Mouse (Mus musculus) liver, embryonic 16.5 days (tissue): ENCODE results near the gene Tap1. TPM values are rescaled to one million over a fixed set of nuclear protein-coding genes. Genes with fewer than 3 reads are reported as not detected.

Experiments used
- ATAC-seq: fragments of 200-750 bp; cut with Nextera tagmentation; 2 replicates; pipeline ENCODE4 v1.8.0; 2017; ENCODE audit warnings: low read depth, mild to moderate bottlenecking, moderate number of reproducible peaks, moderate library complexity
- H3K27ac ChIP-seq: fragments of 300-500 bp; sonication (generic); 2 replicates; pipeline ENCODE4 v1.5.1; 2014; ENCODE audit warnings: mild to moderate bottlenecking, low read length
- H3K27me3 ChIP-seq: fragments of 300-500 bp; sonication (generic); 2 replicates; pipeline ENCODE4 v1.6.1; 2014; ENCODE audit warnings: low read depth, low read length, mixed read lengths; ENCODE audit not compliant: control insufficient read depth, insufficient read depth
- H3K36me3 ChIP-seq: fragments of 300-500 bp; sonication (generic); 2 replicates; pipeline ENCODE4 v1.6.1; 2014; ENCODE audit warnings: mild to moderate bottlenecking; ENCODE audit not compliant: control insufficient read depth, insufficient read depth
- H3K4me1 ChIP-seq: fragments of 300-500 bp; sonication (generic); 2 replicates; pipeline ENCODE4 v1.6.1; 2014; ENCODE audit warnings: low read depth, low read length, mixed read lengths; ENCODE audit not compliant: control insufficient read depth
- H3K4me2 ChIP-seq: fragments of 300-500 bp; sonication (generic); 2 replicates; pipeline ENCODE4 v1.6.1; 2014; ENCODE audit warnings: low read depth, low read length, mixed read lengths
- H3K4me3 ChIP-seq: fragments of 300-500 bp; sonication (generic); 2 replicates; pipeline ENCODE4 v1.5.1; 2014; ENCODE audit warnings: low read depth, mild to moderate bottlenecking, low read length
- H3K9ac ChIP-seq: fragments of 300-500 bp; sonication (generic); 2 replicates; pipeline ENCODE4 v1.6.1; 2014; ENCODE audit warnings: low read depth, low read length
- H3K9me3 ChIP-seq: fragments of 300-500 bp; sonication (generic); replicated peaks from 2 replicates; pipeline ENCODE4 v1.6.1; 2016; ENCODE audit warnings: low read length; ENCODE audit not compliant: control insufficient read depth
- WGBS: fragments of 180-500 bp; shearing (Covaris S2); extraction: QIAGEN DNeasy Blood & Tissue Kit; methylation state at CpG from one replicate; pipeline ENCODE4 v1.1.7; 2014; ENCODE audit not compliant: insufficient replicate concordance; 5-methylcytosine and 5-hydroxymethylcytosine counted together
- polyA plus RNA-seq: library from polyadenylated mRNA; unstranded; fragments of >200 nt; fragmentation: Nextera tagmentation; extraction: Ambion mirVana; gene quantifications from 2 replicates; pipeline ENCODE4 v1.2.1, GENCODE M21; 2015

Tap1 gene
- polyA plus RNA-seq: 3.8 and 4.2 TPM in 2 replicates

GRCm38 (mm10) chr17:34187261-34187916 lies at the start of gene Tap1, which contains the start of gene Psmb9:
Gene Tap1 (plus strand): TSS chr17:34187553.
Gene Psmb9 (minus strand): TSS chr17:34187764.
- ATAC-seq: peak; percentile 92
- WGBS: 0% methylated on average over 46 of the region's 46 CpGs

GRCm38 (mm10) chr17:34137601-34138000 lies 49.8 kb upstream of the Tap1 start:
- peaks cover 19% of the 10 kb centered on the region for H3K27me3 ChIP-seq
- ATAC-seq: no peak

More at GRCm38 (mm10) chr17:34187261-34187916, at the start of gene Tap1, which contains the start of gene Psmb9:
- Histone ChIP-seq H3K27ac (peak within 1 kb of the TSS; percentile 39), H3K4me2 (peak within 1 kb of the TSS; percentile 95), H3K4me3 (peak within 1 kb of the TSS; percentile 70), H3K36me3 (no peaks in the 10 kb centered on the region), H3K9me3 (no peaks in the 10 kb centered on the region), H3K4me1 (peaks cover 16% of the 10 kb centered on the region), H3K27me3 (peaks cover 8% of the 10 kb centered on the region), H3K9ac (peak within 1 kb of the TSS; percentile 68)

GRCm38 (mm10) chr17:34138655-34139054 lies 48.7 kb upstream of the Tap1 start:
- no peak for ATAC-seq
- no peak overlapping the region for H3K9ac ChIP-seq
- H3K9me3 ChIP-seq: no peaks in the 10 kb centered on the region
- no peak overlapping the region for H3K4me2 ChIP-seq
- H3K4me1 ChIP-seq: peaks cover 7% of the 10 kb centered on the region
- no peak overlapping the region for H3K4me3 ChIP-seq
- no peaks in the 10 kb centered on the region for H3K36me3 ChIP-seq
- H3K27ac ChIP-seq: no peak overlapping the region
- 77% methylated on average over 7 of the region's 7 CpGs for WGBS
- peaks cover 19% of the 10 kb centered on the region for H3K27me3 ChIP-seq

More at GRCm38 (mm10) chr17:34137601-34138000, 49.8 kb upstream of the Tap1 start:
- no peak overlapping the region for H3K4me3 ChIP-seq
- H3K9me3 ChIP-seq: no peaks in the 10 kb centered on the region
- WGBS: 66% methylated on average over 7 of the region's 7 CpGs
- H3K4me1 ChIP-seq: peaks cover 7% of the 10 kb centered on the region
- H3K27ac ChIP-seq: no peak overlapping the region
- no peak overlapping the region for H3K9ac ChIP-seq
- no peak overlapping the region for H3K4me2 ChIP-seq
- H3K36me3 ChIP-seq: no peaks in the 10 kb centered on the region

- peaks cover 19% of the 10 kb centered on the region for H3K27me3 ChIP-seq
- no peaks in the 10 kb centered on the region for H3K9me3 ChIP-seq
- no peaks in the 10 kb centered on the region for H3K36me3 ChIP-seq
- no peak overlapping the region for H3K27ac ChIP-seq
- no peak for ATAC-seq
- H3K4me1 ChIP-seq: peaks cover 7% of the 10 kb centered on the region
- peak overlapping the region; percentile 25; the same call in 1 of the 2 replicates for H3K4me3 ChIP-seq
- WGBS: 12% methylated on average over 16 of the region's 16 CpGs
- 0 out of 2 replicates have a peak overlapping the region, but pooled peaks have one; percentile 22 for H3K9ac ChIP-seq
- peak overlapping the region; percentile 53 for H3K4me2 ChIP-seq
Measured at GRCm38 (mm10) chr17:34139416-34139815, 47.9 kb upstream of the Tap1 start.

GRCm38 (mm10) chr17:34140240-34140639 lies 47.1 kb upstream of the Tap1 start:
- H3K27ac ChIP-seq: no peak overlapping the region
- peaks cover 7% of the 10 kb centered on the region for H3K4me1 ChIP-seq
- H3K36me3 ChIP-seq: no peaks in the 10 kb centered on the region
- peaks cover 19% of the 10 kb centered on the region for H3K27me3 ChIP-seq
- no peak overlapping the region for H3K9ac ChIP-seq
- ATAC-seq: no peak
- H3K4me3 ChIP-seq: no peak overlapping the region
- 7% methylated on average over 5 of the region's 5 CpGs for WGBS
- peak overlapping the region; percentile 53; the same call in 1 of the 2 replicates for H3K4me2 ChIP-seq
- no peaks in the 10 kb centered on the region for H3K9me3 ChIP-seq

GRCm38 (mm10) chr17:34141448-34141847 lies 45.9 kb upstream of the Tap1 start:
- Histone ChIP-seq H3K9ac (no peak overlapping the region), H3K9me3 (no peaks in the 10 kb centered on the region), H3K27me3 (peaks cover 19% of the 10 kb centered on the region), H3K36me3 (no peaks in the 10 kb centered on the region), H3K4me3 (no peak overlapping the region), H3K4me1 (no peaks in the 10 kb centered on the region; the same call in 1 of the 2 replicates), H3K4me2 (no peak overlapping the region), H3K27ac (no peak overlapping the region)
- WGBS: 30% methylated on average over 4 of the region's 4 CpGs
- ATAC-seq: no peak

GRCm38 (mm10) chr17:34142456-34143010 lies 44.8 kb upstream of the Tap1 start:
- no peaks in the 10 kb centered on the region for H3K36me3 ChIP-seq
- H3K27me3 ChIP-seq: peaks cover 19% of the 10 kb centered on the region
- no peaks in the 10 kb centered on the region; the same call in 1 of the 2 replicates for H3K4me1 ChIP-seq
- peak overlapping the region; percentile 61 for H3K27ac ChIP-seq
- peak overlapping the region; percentile 4; the same call in 1 of the 2 replicates for H3K4me2 ChIP-seq
- no peaks in the 10 kb centered on the region for H3K9me3 ChIP-seq
- WGBS: 42% methylated on average over 7 of the region's 7 CpGs
- no peak for ATAC-seq
- H3K9ac ChIP-seq: no peak overlapping the region
- no peak overlapping the region for H3K4me3 ChIP-seq

GRCm38 (mm10) chr17:34143033-34143432 lies 44.3 kb upstream of the Tap1 start, which contains the start of gene H2-DMb2:
Gene H2-DMb2 (plus strand): TSS chr17:34143307.
- peak; percentile 39 for ATAC-seq
- H3K9me3 ChIP-seq: no peaks in the 10 kb centered on the region
- H3K27ac ChIP-seq: peak within 1 kb of the TSS; percentile 61
- no peaks in the 10 kb centered on the region; the same call in 1 of the 2 replicates for H3K4me1 ChIP-seq
- 13% methylated on average over 7 of the region's 7 CpGs for WGBS
- H3K27me3 ChIP-seq: peaks cover 19% of the 10 kb centered on the region
- no peak within 1 kb of the TSS for H3K4me3 ChIP-seq
- H3K9ac ChIP-seq: no peak within 1 kb of the TSS
- no peaks in the 10 kb centered on the region for H3K36me3 ChIP-seq
- H3K4me2 ChIP-seq: peak within 1 kb of the TSS; percentile 4; the same call in 1 of the 2 replicates

GRCm38 (mm10) chr17:34143461-34143860 lies 43.9 kb upstream of the Tap1 start:
- Histone ChIP-seq H3K9me3 (no peaks in the 10 kb centered on the region), H3K27ac (no peak overlapping the region), H3K4me2 (no peak overlapping the region; the same call in 1 of the 2 replicates), H3K9ac (no peak overlapping the region), H3K36me3 (no peaks in the 10 kb centered on the region), H3K4me1 (no peaks in the 10 kb centered on the region; the same call in 1 of the 2 replicates), H3K27me3 (peaks cover 16% of the 10 kb centered on the region), H3K4me3 (no peak overlapping the region)
- no peak for ATAC-seq
- 20% methylated on average over 5 of the region's 5 CpGs for WGBS
